Mouse (Mus musculus): ENCODE results near the gene Fmo9.

Fmo9 gene

DNA sequence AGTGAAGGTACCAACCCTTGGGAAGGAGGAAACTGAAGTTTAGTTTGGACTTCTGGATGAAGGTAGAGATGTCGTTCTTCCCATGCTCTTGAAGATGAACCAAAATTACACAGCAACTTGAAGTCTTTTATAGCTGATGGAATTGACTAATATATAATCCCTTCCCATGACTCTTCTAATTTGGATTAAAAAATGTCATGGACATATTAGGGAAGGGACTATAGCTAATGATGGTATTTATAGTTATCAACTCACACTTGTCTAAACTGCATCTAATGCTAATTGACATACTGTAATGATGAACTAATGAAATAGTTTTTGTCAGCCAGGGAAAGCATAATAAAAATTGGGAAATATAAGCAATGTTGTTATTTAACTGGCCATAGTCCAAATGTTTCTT lies at the start of gene Fmo9:
Gene Fmo9, minus strand, starts transcription at position 101 of the 400 bp plus-strand sequence.
- no peak for DNase-seq (ENCODE audit: low spot score in 2 of 2)

DNA sequence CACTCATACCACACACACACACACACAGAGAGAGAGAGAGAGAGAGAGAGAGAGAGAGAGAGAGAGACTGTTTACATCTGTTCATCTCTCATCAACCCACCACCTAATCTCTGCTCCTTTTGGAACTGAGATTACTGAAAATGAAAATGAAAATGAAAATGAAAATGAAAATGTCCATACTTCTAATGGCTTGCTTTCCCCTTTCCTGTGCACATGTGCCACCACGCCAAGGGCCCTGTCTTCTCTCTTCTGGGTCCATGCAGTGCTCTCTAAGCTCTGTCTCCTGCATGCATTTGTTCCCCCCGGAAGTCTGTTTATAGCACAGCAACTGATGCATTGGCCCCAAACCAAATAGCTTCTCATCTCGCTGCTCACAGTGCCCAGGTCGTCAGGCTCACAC lies 49.2 kb upstream of the Fmo9 start:
- no peak for DNase-seq (ENCODE audit: low spot score in 2 of 2)

DNA sequence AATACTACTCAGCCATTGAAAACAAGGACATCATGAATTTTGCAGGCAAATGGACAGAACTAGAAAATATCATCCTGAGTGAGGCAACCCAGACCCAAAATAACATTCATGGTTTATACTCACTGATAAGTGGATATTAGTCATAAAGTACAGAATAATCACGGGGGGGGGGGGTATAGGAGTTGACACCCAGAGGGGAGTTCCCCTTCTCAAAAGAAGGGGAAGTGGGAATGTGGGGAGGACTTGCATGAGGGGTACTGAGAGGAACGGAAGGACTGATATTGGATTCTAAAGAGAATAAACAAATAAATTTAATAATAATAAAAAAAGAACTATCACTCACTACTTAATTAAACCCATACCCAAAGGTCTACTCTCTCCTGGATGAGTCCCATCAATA lies 48.6 kb upstream of the Fmo9 start:
- no peak for DNase-seq (ENCODE audit: low spot score in 2 of 2)

DNA sequence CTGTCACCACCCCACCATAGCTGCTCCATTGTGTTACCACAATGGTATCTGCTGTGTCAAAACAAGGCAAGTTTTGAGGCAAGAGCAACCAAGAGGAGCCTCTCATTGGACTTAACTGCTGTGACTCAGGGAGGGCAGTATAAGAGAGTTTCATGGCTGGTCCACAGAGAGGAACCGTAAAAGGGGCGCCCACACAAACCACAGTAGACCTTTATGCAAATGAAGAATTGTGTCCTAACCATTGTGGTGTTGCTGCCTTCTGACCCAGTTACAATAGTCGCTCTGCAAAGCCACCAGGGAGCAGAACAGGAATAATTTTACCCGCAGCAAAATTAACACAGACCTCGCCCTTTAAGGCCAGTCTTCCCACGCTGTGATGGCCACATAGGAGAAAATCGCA lies 29.2 kb upstream of the Fmo9 start:
- no peak for DNase-seq (ENCODE audit: low spot score in 2 of 2)

- no peak for DNase-seq (ENCODE audit: low spot score in 2 of 2)
Observed at GRCm38 (mm10) chr1:166702270-166702912, 20.7 kb upstream of the Fmo9 start.

DNA sequence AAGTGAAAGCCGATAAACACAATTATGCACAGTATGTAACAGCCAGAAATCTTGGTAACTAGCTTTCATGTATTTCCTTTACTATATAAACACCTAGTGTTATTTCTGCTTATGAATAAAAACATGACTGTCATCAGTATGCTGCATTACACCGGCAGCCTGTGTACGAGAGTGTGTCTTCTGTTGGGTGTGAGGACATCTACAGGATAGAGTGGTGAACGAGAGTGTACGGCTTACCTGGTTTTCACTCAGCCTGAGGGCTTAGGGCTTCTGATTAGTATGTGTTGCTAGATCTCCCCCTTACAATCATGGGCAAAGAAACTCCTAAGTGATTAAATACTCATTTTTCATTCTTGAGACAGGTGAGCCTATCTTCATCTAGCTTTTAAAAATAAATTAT lies 12.4 kb downstream of the Fmo9 start:
- DNase-seq (ENCODE audit: low spot score in 2 of 2): no peak

DNA sequence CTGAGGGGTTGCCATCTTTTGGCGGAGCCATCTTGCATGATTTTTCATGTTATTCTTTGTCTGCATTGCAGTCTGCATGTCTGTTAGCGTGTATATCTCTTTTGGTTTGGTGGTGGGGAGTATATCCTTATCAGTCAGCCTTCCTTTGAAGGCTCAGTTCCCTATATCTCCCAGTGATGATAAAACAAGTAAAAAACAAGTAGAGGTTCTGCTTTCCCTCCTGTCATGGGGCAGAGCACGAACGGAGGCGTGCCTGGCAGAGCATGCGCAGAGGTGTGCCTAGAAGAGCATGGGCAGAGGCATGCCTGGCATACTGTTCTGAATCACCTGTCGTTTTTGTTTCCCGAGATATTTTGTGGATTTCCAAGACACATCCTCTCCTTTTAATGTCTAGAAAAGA lies 20.8 kb downstream of the Fmo9 start:
- no peak for DNase-seq (ENCODE audit: low spot score in 2 of 2)

- no peak for DNase-seq (ENCODE audit: low spot score in 2 of 2)
Observed at GRCm38 (mm10) chr1:166647593-166647992, 34.1 kb downstream of the Fmo9 start, which contains the start of gene Gm4847. Gene Gm4847, minus strand, starts transcription at chr1:166647693.

All from frontal cortex, postnatal 14 days (tissue).